Mouse (Mus musculus): ENCODE data around the gene Sult6b1. TPM values are rescaled to one million over a fixed set of nuclear protein-coding genes. Genes with fewer than 3 reads are reported as not detected.

The Sult6b1 gene
- polyA plus RNA-seq, 1 experiment from 2014 or later, result 0.18 TPM

DNA sequence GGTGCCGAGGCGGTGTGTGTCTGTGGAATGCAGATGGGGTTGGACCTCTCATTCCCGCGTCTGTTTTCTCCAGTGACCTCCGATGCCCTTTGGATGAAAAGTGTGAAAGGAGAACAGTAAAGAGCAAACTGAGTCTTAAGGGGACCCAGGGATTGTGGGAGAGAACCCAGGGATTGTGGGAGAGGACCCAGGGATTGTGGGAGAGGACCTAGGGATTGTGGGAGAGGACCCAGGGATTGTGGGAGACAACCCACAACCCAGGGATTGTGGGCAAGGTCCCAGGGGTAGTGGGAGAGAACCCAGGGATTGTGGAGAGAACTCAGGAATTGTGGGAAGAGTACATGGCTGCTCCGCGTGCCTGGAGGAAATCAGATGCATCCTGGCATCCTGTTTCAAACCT lies 11.8 kb downstream of the Sult6b1 start:
- no peak overlapping the region for H3K4me2 ChIP-seq (ENCODE audit: low read depth, low read length)
- WGBS, result 79% methylated on average over 7 of the region's 7 CpGs
- ATAC-seq, result no peak

DNA sequence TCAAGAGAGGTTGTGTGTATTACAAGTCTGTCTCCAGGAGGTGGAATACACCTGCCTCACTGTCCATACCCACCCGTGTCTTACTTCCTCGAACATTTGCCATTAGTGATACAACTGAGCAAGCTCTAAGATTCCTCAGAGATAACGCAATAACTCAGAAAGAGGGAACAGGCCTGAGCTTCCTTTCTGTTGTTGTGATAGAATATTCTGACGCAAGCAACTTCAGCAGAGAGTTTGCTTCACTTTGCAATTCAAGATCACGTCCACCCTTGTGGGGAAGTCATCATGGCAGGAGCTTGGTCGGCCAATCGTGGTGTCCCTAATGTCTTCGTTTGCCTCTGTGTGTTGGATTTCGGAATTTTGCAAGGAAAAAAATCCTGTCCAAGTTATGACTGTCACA lies 15.8 kb downstream of the Sult6b1 start:
- Histone ChIP-seq H3K27me3 (replicated peaks; ENCODE audit: control insufficient read depth, insufficient read depth, low read length) (no peaks in the 10 kb centered on the region), H3K9ac (ENCODE audit: low read depth, low read length) (no peak overlapping the region), H3K4me1 (ENCODE audit: control insufficient read depth, insufficient read depth, low read length) (no peaks in the 10 kb centered on the region), H3K27ac (ENCODE audit: low read length) (no peak overlapping the region), H3K4me2 (ENCODE audit: low read depth, low read length) (no peak overlapping the region), H3K36me3 (ENCODE audit: control insufficient read depth, insufficient read depth, low read length) (no peaks in the 10 kb centered on the region), H3K9me3 (ENCODE audit: control insufficient read depth, low read length) (no peaks in the 10 kb centered on the region), H3K4me3 (ENCODE audit: low read length) (no peak overlapping the region)
- 87% methylated on average over 9 of the region's 9 CpGs for WGBS
- no peak for ATAC-seq

More for the DNA sequence above, 11.8 kb downstream of the Sult6b1 start:
- Histone ChIP-seq H3K4me1 (ENCODE audit: control insufficient read depth, insufficient read depth, low read length) (no peaks in the 10 kb centered on the region), H3K4me3 (ENCODE audit: low read length) (no peak overlapping the region), H3K9ac (ENCODE audit: low read depth, low read length) (no peak overlapping the region), H3K9me3 (ENCODE audit: control insufficient read depth, low read length) (no peaks in the 10 kb centered on the region), H3K36me3 (ENCODE audit: control insufficient read depth, insufficient read depth, low read length) (no peaks in the 10 kb centered on the region), H3K27ac (ENCODE audit: low read length) (no peak overlapping the region), H3K27me3 (replicated peaks; ENCODE audit: control insufficient read depth, insufficient read depth, low read length) (no peaks in the 10 kb centered on the region)

DNA sequence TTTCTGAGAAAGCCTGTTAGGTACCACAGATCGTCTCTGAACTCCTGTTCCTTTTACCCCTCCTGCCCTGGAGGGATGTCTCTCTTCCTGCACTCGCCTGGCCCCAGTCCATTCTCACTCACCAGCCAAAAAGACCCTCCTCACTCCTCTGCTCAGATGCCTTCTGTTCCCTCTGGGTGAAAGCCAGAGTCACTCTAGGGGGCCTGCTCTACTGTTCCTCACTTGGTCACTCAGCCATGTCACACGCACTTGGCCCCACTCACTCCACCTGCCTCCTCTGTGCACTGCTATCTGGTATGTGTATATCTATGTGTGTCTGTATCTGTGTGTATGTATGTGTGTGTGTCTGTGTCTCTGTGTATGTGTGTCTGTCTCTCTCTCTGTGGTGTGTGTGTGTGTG lies 17.6 kb downstream of the Sult6b1 start:
- H3K9ac ChIP-seq (ENCODE audit: low read depth, low read length), result no peak overlapping the region
- no peaks in the 10 kb centered on the region for H3K9me3 ChIP-seq (ENCODE audit: control insufficient read depth, low read length)
- ATAC-seq, result no peak
- H3K27ac ChIP-seq (ENCODE audit: low read length), result no peak overlapping the region
- H3K27me3 ChIP-seq (replicated peaks; ENCODE audit: control insufficient read depth, insufficient read depth, low read length), result no peaks in the 10 kb centered on the region
- no peaks in the 10 kb centered on the region for H3K36me3 ChIP-seq (ENCODE audit: control insufficient read depth, insufficient read depth, low read length)
- H3K4me2 ChIP-seq (ENCODE audit: low read depth, low read length), result no peak overlapping the region
- WGBS, result 44% methylated on average over 3 of the region's 3 CpGs
- H3K4me3 ChIP-seq (ENCODE audit: low read length), result no peak overlapping the region
- no peaks in the 10 kb centered on the region for H3K4me1 ChIP-seq (ENCODE audit: control insufficient read depth, insufficient read depth, low read length)

DNA sequence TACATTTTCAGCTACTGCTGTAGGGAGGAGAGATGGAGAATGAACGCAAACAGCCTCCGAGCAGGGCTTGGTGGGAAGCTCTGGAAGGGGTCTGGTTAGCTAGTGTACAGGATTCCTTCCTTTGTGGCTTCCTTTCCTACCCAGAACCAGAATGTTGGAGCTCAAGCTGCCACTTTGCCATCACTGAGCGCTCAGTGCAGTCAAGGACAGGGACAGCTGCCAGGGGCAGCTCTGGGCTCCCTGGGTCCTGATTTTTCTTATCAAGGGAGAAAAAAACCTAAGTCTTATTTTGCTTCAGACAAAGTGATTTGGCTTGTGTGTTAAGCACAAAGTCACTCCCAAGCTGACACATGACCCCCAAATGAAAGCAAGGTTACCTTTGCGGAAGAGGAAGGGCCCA lies 18.2 kb downstream of the Sult6b1 start:
- ATAC-seq, result no peak
- no peaks in the 10 kb centered on the region for H3K36me3 ChIP-seq (ENCODE audit: control insufficient read depth, insufficient read depth, low read length)
- WGBS, result 82% methylated on average over 4 of the region's 4 CpGs

DNA sequence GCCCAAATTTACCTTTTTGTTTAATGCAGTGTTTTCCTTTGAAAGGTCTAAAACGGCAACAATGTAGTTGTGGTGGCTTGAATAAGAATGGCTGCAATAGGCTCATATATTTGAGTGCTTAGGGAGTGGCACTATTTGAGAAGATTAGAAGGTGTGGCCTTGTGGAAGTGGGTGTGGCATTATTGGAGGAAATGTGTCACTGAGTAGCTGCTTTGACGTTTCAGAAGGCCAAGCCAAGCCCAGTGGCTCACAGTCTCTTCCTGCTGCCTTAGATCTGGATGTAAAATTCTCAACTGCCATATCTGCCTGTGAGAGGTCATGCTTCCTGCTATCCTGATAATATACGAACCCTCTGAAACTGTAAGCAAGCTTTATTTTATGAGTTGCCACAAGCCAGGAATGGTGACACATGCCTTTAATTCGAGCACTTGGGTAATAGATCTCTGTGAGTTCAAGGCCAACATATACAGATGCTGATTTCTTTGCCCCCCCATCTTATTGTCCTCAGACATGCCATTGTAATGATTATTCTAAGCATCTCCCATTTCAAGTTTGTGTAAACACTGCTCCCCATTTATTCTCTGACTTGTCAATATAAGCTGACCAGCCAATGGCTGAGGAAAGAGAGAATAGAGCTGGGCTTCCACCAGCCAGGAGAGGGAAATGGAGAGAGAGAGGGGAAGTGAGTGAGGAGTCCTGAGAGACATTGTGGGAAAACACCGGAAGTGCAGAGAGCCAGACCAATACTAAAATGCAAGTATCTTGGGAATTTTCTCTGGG lies 21.3 kb downstream of the Sult6b1 start:
- H3K9ac ChIP-seq (ENCODE audit: low read depth, low read length), result no peak overlapping the region
- H3K36me3 ChIP-seq (ENCODE audit: control insufficient read depth, insufficient read depth, low read length), result no peaks in the 10 kb centered on the region
- no peaks in the 10 kb centered on the region for H3K27me3 ChIP-seq (replicated peaks; ENCODE audit: control insufficient read depth, insufficient read depth, low read length)
- no peak for ATAC-seq
- H3K4me3 ChIP-seq (ENCODE audit: low read length), result no peak overlapping the region
- H3K9me3 ChIP-seq (ENCODE audit: control insufficient read depth, low read length), result no peaks in the 10 kb centered on the region
- 85% methylated on average over 5 of the region's 5 CpGs for WGBS
- peaks cover 8% of the 10 kb centered on the region for H3K4me1 ChIP-seq (ENCODE audit: control insufficient read depth, insufficient read depth, low read length)
- no peak overlapping the region for H3K4me2 ChIP-seq (ENCODE audit: low read depth, low read length)
- H3K27ac ChIP-seq (ENCODE audit: low read length), result no peak overlapping the region

More for the DNA sequence above, 18.2 kb downstream of the Sult6b1 start:
- no peak overlapping the region for H3K4me3 ChIP-seq (ENCODE audit: low read length)
- no peaks in the 10 kb centered on the region for H3K9me3 ChIP-seq (ENCODE audit: control insufficient read depth, low read length)
- no peaks in the 10 kb centered on the region for H3K27me3 ChIP-seq (replicated peaks; ENCODE audit: control insufficient read depth, insufficient read depth, low read length)
- no peak overlapping the region for H3K9ac ChIP-seq (ENCODE audit: low read depth, low read length)
- no peak overlapping the region for H3K27ac ChIP-seq (ENCODE audit: low read length)
- no peaks in the 10 kb centered on the region for H3K4me1 ChIP-seq (ENCODE audit: control insufficient read depth, insufficient read depth, low read length)
- no peak overlapping the region for H3K4me2 ChIP-seq (ENCODE audit: low read depth, low read length)

GRCm38 (mm10) chr17:78883291-78883690 lies 23.5 kb downstream of the Sult6b1 start:
- 92% methylated on average over 4 of the region's 4 CpGs for WGBS

DNA sequence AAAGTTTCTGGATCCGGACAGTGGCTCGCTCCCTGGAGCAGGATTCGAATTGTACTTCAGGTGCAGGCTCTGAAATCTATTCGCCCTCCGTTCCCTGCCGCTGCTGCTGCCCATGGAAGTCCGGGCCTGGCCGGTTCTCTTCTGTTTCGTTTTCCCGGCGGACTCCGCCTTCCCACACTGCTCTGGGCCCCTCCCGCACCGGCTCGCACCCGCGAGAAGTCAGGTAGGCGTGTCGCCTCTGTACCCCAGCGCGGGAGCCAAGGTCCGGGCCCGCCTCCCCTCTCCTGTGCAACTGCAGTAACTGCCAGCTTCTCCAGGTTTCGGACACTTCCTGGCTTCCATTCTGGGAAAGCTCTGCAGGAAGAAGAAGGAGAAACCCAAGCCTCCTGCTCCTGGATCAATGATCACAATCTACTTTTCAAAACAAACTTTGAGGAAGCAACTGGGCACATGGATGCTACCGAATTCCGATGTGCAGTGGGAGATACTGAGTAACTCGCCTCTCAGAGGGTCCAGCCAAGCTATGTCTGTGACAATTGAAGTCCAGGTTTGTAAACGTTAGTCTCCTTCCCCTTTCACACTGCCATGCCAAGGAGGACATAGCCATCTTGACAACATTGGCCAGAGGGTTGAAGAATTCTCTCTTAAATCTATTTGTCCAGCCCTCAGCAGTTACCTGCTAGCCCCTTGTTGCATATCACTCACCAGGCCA lies 24.2 kb downstream of the Sult6b1 start, which contains the start of gene Eif2ak2:
Gene Eif2ak2, minus strand, starts transcription at position 173 of the 712 bp plus-strand sequence.
- Histone ChIP-seq H3K9ac (ENCODE audit: low read depth, low read length) (peak within 1 kb of the TSS; percentile 72), H3K27me3 (replicated peaks; ENCODE audit: control insufficient read depth, insufficient read depth, low read length) (no peaks in the 10 kb centered on the region), H3K27ac (ENCODE audit: low read length) (peak within 1 kb of the TSS; percentile 88), H3K36me3 (ENCODE audit: control insufficient read depth, insufficient read depth, low read length) (no peaks in the 10 kb centered on the region), H3K4me1 (ENCODE audit: control insufficient read depth, insufficient read depth, low read length) (peaks cover 8% of the 10 kb centered on the region), H3K4me2 (ENCODE audit: low read depth, low read length) (peak within 1 kb of the TSS; percentile 59), H3K4me3 (ENCODE audit: low read length) (peak within 1 kb of the TSS; percentile 69), H3K9me3 (ENCODE audit: control insufficient read depth, low read length) (no peaks in the 10 kb centered on the region)
- 1% methylated on average over 28 of the region's 28 CpGs for WGBS
- ATAC-seq, result peak; percentile 100

More at GRCm38 (mm10) chr17:78883291-78883690, 23.5 kb downstream of the Sult6b1 start:
- Histone ChIP-seq H3K27me3 (replicated peaks; ENCODE audit: control insufficient read depth, insufficient read depth, low read length) (no peaks in the 10 kb centered on the region), H3K9ac (ENCODE audit: low read depth, low read length) (no peak overlapping the region), H3K4me1 (ENCODE audit: control insufficient read depth, insufficient read depth, low read length) (peaks cover 8% of the 10 kb centered on the region), H3K4me2 (ENCODE audit: low read depth, low read length) (no peak overlapping the region), H3K27ac (ENCODE audit: low read length) (no peak overlapping the region), H3K4me3 (ENCODE audit: low read length) (no peak overlapping the region), H3K9me3 (ENCODE audit: control insufficient read depth, low read length) (no peaks in the 10 kb centered on the region), H3K36me3 (ENCODE audit: control insufficient read depth, insufficient read depth, low read length) (no peaks in the 10 kb centered on the region)
- ATAC-seq, result no peak

GRCm38 (mm10) chr17:78881878-78882304 lies 24.9 kb downstream of the Sult6b1 start:
- peak overlapping the region; percentile 69 for H3K4me3 ChIP-seq (ENCODE audit: low read length)
- ATAC-seq, result peak; percentile 57
- 9% methylated on average over 6 of the region's 7 CpGs for WGBS

DNA sequence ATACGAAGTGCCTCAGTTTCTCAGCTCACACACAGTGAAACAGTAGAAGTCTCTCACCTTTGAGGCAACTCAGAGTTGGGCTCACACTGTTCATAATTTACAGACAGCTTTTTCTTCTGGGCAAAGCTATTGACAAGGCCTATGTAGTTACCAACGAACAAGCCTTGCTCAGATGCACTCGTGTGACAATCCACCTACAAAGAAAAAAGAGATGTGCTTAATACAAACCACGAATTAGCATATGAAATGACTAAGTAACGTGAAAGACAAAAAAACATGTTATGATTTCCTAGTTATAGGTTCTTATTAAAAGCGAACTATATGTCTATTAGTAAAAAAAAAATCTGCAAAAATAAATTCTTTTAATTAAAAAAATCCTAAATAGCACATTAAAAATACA lies 32.9 kb downstream of the Sult6b1 start:
- H3K4me1 ChIP-seq (ENCODE audit: control insufficient read depth, insufficient read depth, low read length), result no peaks in the 10 kb centered on the region
- no peaks in the 10 kb centered on the region for H3K9me3 ChIP-seq (ENCODE audit: control insufficient read depth, low read length)
- H3K4me2 ChIP-seq (ENCODE audit: low read depth, low read length), result no peak overlapping the region
- H3K4me3 ChIP-seq (ENCODE audit: low read length), result no peak overlapping the region
- H3K27me3 ChIP-seq (replicated peaks; ENCODE audit: control insufficient read depth, insufficient read depth, low read length), result no peaks in the 10 kb centered on the region
- H3K9ac ChIP-seq (ENCODE audit: low read depth, low read length), result no peak overlapping the region
- no peak for ATAC-seq
- H3K27ac ChIP-seq (ENCODE audit: low read length), result no peak overlapping the region
- WGBS, result 89% methylated on average over 6 of the region's 6 CpGs
- H3K36me3 ChIP-seq (ENCODE audit: control insufficient read depth, insufficient read depth, low read length), result no peaks in the 10 kb centered on the region; the same call in 1 of the 2 replicates

More at GRCm38 (mm10) chr17:78881878-78882304, 24.9 kb downstream of the Sult6b1 start:
- H3K27ac ChIP-seq (ENCODE audit: low read length), result peak overlapping the region; percentile 88
- H3K36me3 ChIP-seq (ENCODE audit: control insufficient read depth, insufficient read depth, low read length), result no peaks in the 10 kb centered on the region
- peaks cover 8% of the 10 kb centered on the region for H3K4me1 ChIP-seq (ENCODE audit: control insufficient read depth, insufficient read depth, low read length)
- H3K9ac ChIP-seq (ENCODE audit: low read depth, low read length), result peak overlapping the region; percentile 72
- H3K9me3 ChIP-seq (ENCODE audit: control insufficient read depth, low read length), result no peaks in the 10 kb centered on the region
- H3K27me3 ChIP-seq (replicated peaks; ENCODE audit: control insufficient read depth, insufficient read depth, low read length), result no peaks in the 10 kb centered on the region
- H3K4me2 ChIP-seq (ENCODE audit: low read depth, low read length), result peak overlapping the region; percentile 59
